Comparison of ENCODE assay signal across 24 mouse cellular contexts in the genomic region with DNA sequence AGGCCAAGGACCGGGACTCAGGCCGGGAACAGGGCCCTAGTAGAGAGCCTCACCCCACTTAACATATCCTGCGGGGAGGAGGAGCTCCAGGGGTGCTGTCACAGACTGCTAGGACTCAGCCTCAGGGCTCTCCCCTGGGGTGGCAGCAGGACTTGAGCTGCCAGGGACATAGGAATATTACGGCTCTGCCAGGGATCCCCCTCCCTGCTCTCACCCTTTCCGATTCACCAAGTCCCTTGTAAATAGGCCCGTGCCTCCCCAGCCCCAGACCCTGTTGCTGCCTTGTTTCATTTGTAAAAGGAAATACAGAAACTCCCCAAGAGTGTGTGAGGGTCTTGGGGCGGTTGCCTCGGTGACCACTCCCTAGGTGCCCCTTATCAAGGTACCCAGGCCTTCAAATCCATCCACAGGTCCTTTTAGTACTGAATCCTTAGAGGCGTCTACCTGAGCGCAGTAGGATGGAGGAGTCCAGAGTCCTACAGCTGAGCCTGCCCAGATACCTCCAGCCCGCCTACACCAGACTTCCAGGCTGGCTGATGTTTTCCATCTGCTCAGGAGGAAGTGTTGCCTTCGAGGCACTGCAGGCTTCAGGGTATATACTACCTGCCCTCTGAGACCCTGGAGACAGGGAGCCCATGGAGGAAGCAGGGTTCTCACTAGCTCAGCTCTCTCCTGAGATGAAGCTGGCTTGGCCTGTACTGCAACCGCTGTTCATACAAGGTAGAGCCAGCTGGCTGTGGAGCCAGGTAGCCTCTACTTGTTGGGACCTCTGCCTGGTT. TPM values are rescaled to one million over a fixed set of nuclear protein-coding genes. Genes with fewer than 3 reads are reported as not detected.
A peak's percentile ranks its signal among the peaks of the same experiment; 100 is the strongest.
DNase-seq lines count a peak whose midpoint lies in the region; ATAC-seq and TF ChIP-seq lines count a peak whose summit lies in the region.
"Had no signal": no experiment of that assay in that cellular context is flagged by ENCODE, and none has a peak within 500 bp of the region (broad histone marks: within the 10 kb centered on the region; RNA-seq: fewer than 3 reads in every experiment).

No protein-coding gene starts in this region.

- peaks cover 95% of the 10 kb centered on the region for H3K36me3 ChIP-seq in kidney, postnatal 0 days (ENCODE audit: insufficient read depth, low read length)
- peaks cover 95% of the 10 kb centered on the region for H3K36me3 ChIP-seq in midbrain, postnatal 0 days (ENCODE audit: insufficient read depth, low read length)
- H3K36me3 ChIP-seq in midbrain, embryonic 10.5 days = peaks cover 100% of the 10 kb centered on the region
- peaks cover 100% of the 10 kb centered on the region for H3K36me3 ChIP-seq in intestine, postnatal 0 days (ENCODE audit: control insufficient read depth, insufficient read depth)

- TF ChIP-seq POLR2A in cerebellum, adult 2 months (IDR thresholded peaks at IDR 0.05; ENCODE audit: borderline replicate concordance, insufficient read depth, low read length) = no peak

- H3K4me2 ChIP-seq in kidney, postnatal 0 days (ENCODE audit: low read length) = no peak overlapping the region
- H3K4me2 ChIP-seq in midbrain, postnatal 0 days (ENCODE audit: low read depth, low read length, poor library complexity, severe bottlenecking) = no peak overlapping the region
- H3K4me2 ChIP-seq in intestine, postnatal 0 days (replicated peaks; ENCODE audit: low read depth) = no peak overlapping the region
- H3K4me2 ChIP-seq: forebrain, embryonic 13.5 days; heart, embryonic 12.5 days; hindbrain, embryonic 13.5 days had no signal

- no peaks in the 10 kb centered on the region for H3K9me3 ChIP-seq in kidney, postnatal 0 days (replicated peaks; ENCODE audit: low read length)
- H3K9me3 ChIP-seq in midbrain, postnatal 0 days (ENCODE audit: low read length) = no peaks in the 10 kb centered on the region
- no peaks in the 10 kb centered on the region; the same call in 1 of the 2 replicates for H3K9me3 ChIP-seq in midbrain, embryonic 10.5 days (replicated peaks)
- H3K9me3 ChIP-seq in intestine, postnatal 0 days (ENCODE audit: control insufficient read depth) = no peaks in the 10 kb centered on the region
- H3K9me3 ChIP-seq: forebrain, embryonic 13.5 days; G1E; hindbrain, embryonic 13.5 days had no signal

- no peak for TF ChIP-seq CTCF in cerebellum, adult 2 months (IDR thresholded peaks at IDR 0.05; ENCODE audit: borderline replicate concordance, insufficient read depth, low read depth, low read length)
- TF ChIP-seq CTCF in kidney, postnatal 0 days (IDR thresholded peaks at IDR 0.05; ENCODE audit: low read depth) = no peak
- no peak for TF ChIP-seq CTCF in midbrain, postnatal 0 days (IDR thresholded peaks at IDR 0.05)
- TF ChIP-seq CTCF in intestine, postnatal 0 days (IDR thresholded peaks at IDR 0.05; ENCODE audit: low read depth) = no peak

- H3K27ac ChIP-seq in cerebellum, adult 2 months (ENCODE audit: insufficient read depth, low read length) = peak overlapping the region; percentile 25
- H3K27ac ChIP-seq in kidney, postnatal 0 days = 0 out of 2 replicates have a peak overlapping the region, but pooled peaks have one; percentile 19
- H3K27ac ChIP-seq in midbrain, postnatal 0 days (ENCODE audit: low read depth, low read length) = 0 out of 2 replicates have a peak overlapping the region, but pooled peaks have one; percentile 6
- no peak overlapping the region for H3K27ac ChIP-seq in midbrain, embryonic 10.5 days (replicated peaks)
- H3K27ac ChIP-seq in intestine, postnatal 0 days (ENCODE audit: low read depth, low read length) = peak overlapping the region; percentile 35; the same call in 1 of the 2 replicates
- H3K27ac ChIP-seq: forebrain, embryonic 13.5 days; hindbrain, embryonic 13.5 days; liver, embryonic 14.5 days had no signal

- no peak for DNase-seq in cerebellum, adult 2 months
- no peak for DNase-seq in cerebellum, adult 11 months
- no peak for DNase-seq in kidney, postnatal 0 days (ENCODE audit: low spot score)
- no peak for DNase-seq in kidney, adult 9 months
- DNase-seq in midbrain, postnatal 0 days (ENCODE audit: low spot score) = no peak
- no peak for DNase-seq in midbrain, embryonic 10.5 days (ENCODE audit: low spot score)
- DNase-seq in layer of hippocampus, adult 18-20 months (ENCODE audit: low spot score in 2 of 2) = no peak
- DNase-seq: adrenal gland, adult 8-10 months; heart, postnatal 4 days; kidney, adult 2 months; kidney, postnatal 14 days; lung, adult 2 months; lung, postnatal 10 days; right cerebral cortex, adult 18-20 months; spleen, adult 18-20 months; thymus, adult 2 months; thymus, postnatal 36 days had no signal

- no peak for ATAC-seq in kidney, postnatal 0 days (replicated peaks; ENCODE audit: low FRiP score, low read depth)
- ATAC-seq in midbrain, postnatal 0 days (ENCODE audit: low FRiP score) = no peak
- no peak for ATAC-seq in intestine, postnatal 0 days
- ATAC-seq: forebrain, embryonic 13.5 days had no signal

- H3K4me1 ChIP-seq in cerebellum, adult 2 months (ENCODE audit: control insufficient read depth, insufficient read depth, low read length) = peaks cover 44% of the 10 kb centered on the region
- no peaks in the 10 kb centered on the region for H3K4me1 ChIP-seq in kidney, postnatal 0 days (replicated peaks; ENCODE audit: insufficient read depth, low read length)
- H3K4me1 ChIP-seq in midbrain, postnatal 0 days (ENCODE audit: insufficient read depth, low read length) = no peaks in the 10 kb centered on the region
- no peaks in the 10 kb centered on the region for H3K4me1 ChIP-seq in midbrain, embryonic 10.5 days
- peaks cover 18% of the 10 kb centered on the region for H3K4me1 ChIP-seq in intestine, postnatal 0 days (replicated peaks; ENCODE audit: control insufficient read depth, insufficient read depth, low read length)
- H3K4me1 ChIP-seq: forebrain, embryonic 13.5 days; heart, embryonic 12.5 days; hindbrain, embryonic 13.5 days had no signal

- H3K4me3 ChIP-seq in cerebellum, adult 2 months (replicated peaks; ENCODE audit: insufficient read depth, low read depth, low read length) = no peak overlapping the region
- H3K4me3 ChIP-seq in kidney, postnatal 0 days (replicated peaks; ENCODE audit: low read depth, low read length) = no peak overlapping the region
- no peak overlapping the region for H3K4me3 ChIP-seq in midbrain, postnatal 0 days (ENCODE audit: low read depth, low read length)
- no peak overlapping the region for H3K4me3 ChIP-seq in midbrain, embryonic 10.5 days
- H3K4me3 ChIP-seq in intestine, postnatal 0 days (ENCODE audit: low read depth, low read length) = no peak overlapping the region
- H3K4me3 ChIP-seq: forebrain, embryonic 13.5 days; heart, embryonic 12.5 days; hindbrain, embryonic 13.5 days had no signal

- H3K9ac ChIP-seq in kidney, postnatal 0 days (ENCODE audit: low read depth, low read length) = no peak overlapping the region
- H3K9ac ChIP-seq in midbrain, postnatal 0 days (replicated peaks; ENCODE audit: low read length, poor library complexity, severe bottlenecking) = no peak overlapping the region
- H3K9ac ChIP-seq in intestine, postnatal 0 days (ENCODE audit: low read depth, low read length) = no peak overlapping the region
- H3K9ac ChIP-seq: forebrain, embryonic 13.5 days; heart, embryonic 12.5 days; hindbrain, embryonic 13.5 days; liver, embryonic 14.5 days had no signal

- no peaks in the 10 kb centered on the region for H3K27me3 ChIP-seq in cerebellum, adult 2 months (ENCODE audit: control insufficient read depth, insufficient read depth, low read length)
- no peaks in the 10 kb centered on the region for H3K27me3 ChIP-seq in kidney, postnatal 0 days (ENCODE audit: insufficient read depth, low read length)
- H3K27me3 ChIP-seq in midbrain, postnatal 0 days (ENCODE audit: insufficient read depth, low read length) = no peaks in the 10 kb centered on the region
- no peaks in the 10 kb centered on the region for H3K27me3 ChIP-seq in midbrain, embryonic 10.5 days (ENCODE audit: low read depth, poor library complexity, severe bottlenecking)
- H3K27me3 ChIP-seq in intestine, postnatal 0 days (replicated peaks; ENCODE audit: control insufficient read depth, insufficient read depth, low read length) = no peaks in the 10 kb centered on the region
- H3K27me3 ChIP-seq: CH12.LX; forebrain, embryonic 13.5 days; heart, embryonic 12.5 days; hindbrain, embryonic 13.5 days had no signal

- 61% methylated on average over 13 of the region's 13 CpGs for WGBS in cerebellum, adult 2 months
- WGBS in kidney, postnatal 0 days = 79% methylated on average over 13 of the region's 13 CpGs
- WGBS in midbrain, postnatal 0 days = 82% methylated on average over 13 of the region's 13 CpGs
- WGBS in midbrain, embryonic 10.5 days = 87% methylated on average over 13 of the region's 13 CpGs
- 69% methylated on average over 13 of the region's 13 CpGs for WGBS in intestine, postnatal 0 days

RNA-seq across cellular contexts. Expression of a gene that starts 12.1 kb away (rescaled TPM):
- polyA plus RNA-seq in cerebellum, adult 2 months (2012; rRNA removed) = 54.9 and 56.3 TPM in 2 replicates
- 70.0 and 76.5 TPM in 2 replicates for polyA plus RNA-seq in kidney, postnatal 0 days (2015; fragmentation: Nextera tagmentation; extraction: Ambion mirVana)
- 77.2 and 90.1 TPM in 2 replicates for total RNA-seq in midbrain, postnatal 0 days (2014; rRNA removed)
- 88.9 and 94.6 TPM in 2 replicates for polyA plus RNA-seq in midbrain, postnatal 0 days (2015; fragmentation: Nextera tagmentation; extraction: Ambion mirVana)
- 73.8 and 93.8 TPM in 2 replicates for polyA plus RNA-seq in midbrain, embryonic 10.5 days (2016; fragmentation: Nextera tagmentation; extraction: Ambion mirVana)
- 43.2 and 44.0 TPM in 2 replicates for polyA plus RNA-seq in intestine, postnatal 0 days (2015; fragmentation: Nextera tagmentation; extraction: Ambion mirVana)
- total RNA-seq in layer of hippocampus, adult 18-20 months (2021) = 10 to 100 TPM; 41.9 to 45.2 TPM

RNA-seq across cellular contexts. Expression of a gene that starts 20.3 kb away (rescaled TPM):
- 32.0 and 34.7 TPM in 2 replicates for polyA plus RNA-seq in cerebellum, adult 2 months (2012; rRNA removed)
- polyA plus RNA-seq in kidney, postnatal 0 days (2015; fragmentation: Nextera tagmentation; extraction: Ambion mirVana) = 7.5 and 7.6 TPM in 2 replicates
- 28.9 and 29.0 TPM in 2 replicates for total RNA-seq in midbrain, postnatal 0 days (2014; rRNA removed)
- 11.1 and 11.4 TPM in 2 replicates for polyA plus RNA-seq in midbrain, postnatal 0 days (2015; fragmentation: Nextera tagmentation; extraction: Ambion mirVana)
- 14.1 and 17.1 TPM in 2 replicates for polyA plus RNA-seq in midbrain, embryonic 10.5 days (2016; fragmentation: Nextera tagmentation; extraction: Ambion mirVana)
- polyA plus RNA-seq in intestine, postnatal 0 days (2015; fragmentation: Nextera tagmentation; extraction: Ambion mirVana) = 3.6 and 3.8 TPM in 2 replicates
- 10 to 100 TPM; 25.9 to 26.8 TPM for total RNA-seq in layer of hippocampus, adult 18-20 months (2021)

RNA-seq across cellular contexts. Expression of a gene that starts 33.7 kb away (rescaled TPM):
- polyA plus RNA-seq in cerebellum, adult 2 months (2012; rRNA removed) = 203 and 218 TPM in 2 replicates
- 43.9 and 45.4 TPM in 2 replicates for polyA plus RNA-seq in kidney, postnatal 0 days (2015; fragmentation: Nextera tagmentation; extraction: Ambion mirVana)
- 55.5 and 59.8 TPM in 2 replicates for total RNA-seq in midbrain, postnatal 0 days (2014; rRNA removed)
- 85.5 and 87.7 TPM in 2 replicates for polyA plus RNA-seq in midbrain, postnatal 0 days (2015; fragmentation: Nextera tagmentation; extraction: Ambion mirVana)
- polyA plus RNA-seq in midbrain, embryonic 10.5 days (2016; fragmentation: Nextera tagmentation; extraction: Ambion mirVana) = 67.9 and 86.2 TPM in 2 replicates
- polyA plus RNA-seq in intestine, postnatal 0 days (2015; fragmentation: Nextera tagmentation; extraction: Ambion mirVana) = 14.5 and 16.2 TPM in 2 replicates
- total RNA-seq in layer of hippocampus, adult 18-20 months (2021) = 10 to 100 TPM; 77.0 to 77.9 TPM
- total RNA-seq: G1E had no signal
- polyA plus RNA-seq: G1E had no signal

RNA-seq across cellular contexts. Expression of a gene that starts 49.3 kb away (rescaled TPM):
- 3.3 and 3.7 TPM in 2 replicates for polyA plus RNA-seq in cerebellum, adult 2 months (2012; rRNA removed)
- 1.7 and 1.9 TPM in 2 replicates for polyA plus RNA-seq in kidney, postnatal 0 days (2015; fragmentation: Nextera tagmentation; extraction: Ambion mirVana)
- total RNA-seq in midbrain, postnatal 0 days (2014; rRNA removed) = 7.5 and 13.4 TPM in 2 replicates
- 7.1 and 8.2 TPM in 2 replicates for polyA plus RNA-seq in midbrain, postnatal 0 days (2015; fragmentation: Nextera tagmentation; extraction: Ambion mirVana)
- 0.39 and 0.97 TPM in 2 replicates for polyA plus RNA-seq in midbrain, embryonic 10.5 days (2016; fragmentation: Nextera tagmentation; extraction: Ambion mirVana)
- 9.6 and 9.8 TPM in 2 replicates for polyA plus RNA-seq in intestine, postnatal 0 days (2015; fragmentation: Nextera tagmentation; extraction: Ambion mirVana)
- 1 to 10 TPM; 1.5 to 1.6 TPM for total RNA-seq in layer of hippocampus, adult 18-20 months (2021)
- total RNA-seq: CH12.LX had no signal

RNA-seq across cellular contexts. Expression of a gene that starts 58.0 kb away (rescaled TPM):
- 6.1 and 6.3 TPM in 2 replicates for polyA plus RNA-seq in cerebellum, adult 2 months (2012; rRNA removed)
- 9.2 and 9.4 TPM in 2 replicates for polyA plus RNA-seq in kidney, postnatal 0 days (2015; fragmentation: Nextera tagmentation; extraction: Ambion mirVana)
- 10.4 and 11.2 TPM in 2 replicates for total RNA-seq in midbrain, postnatal 0 days (2014; rRNA removed)
- 7.6 and 7.8 TPM in 2 replicates for polyA plus RNA-seq in midbrain, postnatal 0 days (2015; fragmentation: Nextera tagmentation; extraction: Ambion mirVana)
- polyA plus RNA-seq in midbrain, embryonic 10.5 days (2016; fragmentation: Nextera tagmentation; extraction: Ambion mirVana) = 3.8 and 5.4 TPM in 2 replicates
- 4.6 and 5.7 TPM in 2 replicates for polyA plus RNA-seq in intestine, postnatal 0 days (2015; fragmentation: Nextera tagmentation; extraction: Ambion mirVana)
- total RNA-seq in layer of hippocampus, adult 18-20 months (2021) = 1 to 10 TPM; 2.5 to 3.0 TPM
